Mouse (Mus musculus): Measurements from ENCODE around the gene Klhl32. TPM values are rescaled to one million over a fixed set of nuclear protein-coding genes. Genes with fewer than 3 reads are reported as not detected.

Gene Klhl32
- polyA plus RNA-seq, 1 experiment, result 2.4 TPM

DNA sequence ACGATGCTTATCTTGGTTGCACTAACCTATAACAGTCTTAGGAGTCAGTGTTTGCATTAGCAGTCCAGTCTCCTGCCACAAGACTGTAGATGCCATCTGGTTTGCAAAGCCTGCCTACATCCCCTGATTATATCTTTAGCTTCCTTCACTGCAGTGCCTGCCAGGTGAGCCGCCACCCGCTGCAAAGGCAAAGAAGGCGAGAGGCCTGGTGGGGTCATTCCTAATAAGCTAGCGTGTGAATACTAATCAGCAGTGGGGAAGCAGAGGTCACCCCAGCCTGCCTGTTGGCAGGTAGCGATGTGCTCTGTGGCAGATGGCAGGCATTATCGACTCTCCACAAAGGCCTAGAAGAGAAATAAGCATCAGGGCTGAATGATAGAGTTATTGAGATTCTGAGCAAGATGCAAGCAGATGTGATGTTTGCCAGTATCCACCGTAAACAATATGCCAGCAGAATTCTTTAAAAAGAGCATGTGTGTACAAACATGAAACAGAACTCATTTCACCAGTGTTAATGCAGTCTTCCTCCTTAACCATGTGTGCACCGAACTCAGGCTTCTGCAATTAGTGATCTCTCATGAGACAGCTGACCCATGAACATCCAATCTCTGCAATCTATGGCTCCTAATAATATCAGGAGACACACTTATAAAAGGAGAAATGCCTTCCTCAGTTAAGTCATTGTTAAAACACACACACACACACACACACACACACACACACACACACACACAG lies 219.6 kb downstream of the Klhl32 start:
- no peak for DNase-seq (ENCODE audit: low spot score)

DNA sequence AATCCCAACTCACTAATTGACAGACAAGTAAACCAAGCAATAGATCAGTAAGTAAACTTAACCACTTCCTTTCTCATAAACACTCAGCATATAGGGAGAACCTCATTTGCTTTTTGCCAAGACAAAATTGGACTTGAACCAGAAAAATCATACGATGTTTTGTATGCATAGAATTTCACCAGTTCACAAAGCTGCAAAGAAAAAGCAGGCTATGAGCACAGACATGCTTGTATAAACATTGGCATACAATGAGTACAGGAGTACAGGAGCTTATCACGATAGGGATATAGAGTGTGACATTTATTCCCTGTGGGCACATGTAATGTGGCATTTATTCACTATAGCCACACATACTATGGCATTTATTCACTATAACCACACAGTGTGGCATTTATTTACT lies 220.5 kb downstream of the Klhl32 start:
- no peak for DNase-seq (ENCODE audit: low spot score)

DNA sequence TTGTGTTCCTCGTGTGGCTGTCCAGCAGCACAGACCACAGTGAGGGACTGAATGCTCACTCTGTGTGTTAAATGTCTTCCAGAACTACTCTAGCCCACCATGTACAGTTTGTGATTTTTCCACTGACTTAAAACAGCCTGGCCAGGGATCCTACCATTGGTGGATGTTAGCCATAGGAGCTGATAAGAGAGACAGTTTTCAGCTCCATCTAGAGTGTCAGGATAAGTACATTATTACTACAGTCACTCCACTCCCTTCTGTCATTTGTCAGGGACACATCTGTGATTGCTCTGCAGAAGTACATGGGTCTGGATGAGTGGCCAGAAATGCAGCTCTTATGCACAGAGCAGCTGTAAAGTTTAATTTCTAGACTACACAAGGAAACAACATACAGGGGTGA lies 223.1 kb downstream of the Klhl32 start:
- DNase-seq (ENCODE audit: low spot score), result no peak

DNA sequence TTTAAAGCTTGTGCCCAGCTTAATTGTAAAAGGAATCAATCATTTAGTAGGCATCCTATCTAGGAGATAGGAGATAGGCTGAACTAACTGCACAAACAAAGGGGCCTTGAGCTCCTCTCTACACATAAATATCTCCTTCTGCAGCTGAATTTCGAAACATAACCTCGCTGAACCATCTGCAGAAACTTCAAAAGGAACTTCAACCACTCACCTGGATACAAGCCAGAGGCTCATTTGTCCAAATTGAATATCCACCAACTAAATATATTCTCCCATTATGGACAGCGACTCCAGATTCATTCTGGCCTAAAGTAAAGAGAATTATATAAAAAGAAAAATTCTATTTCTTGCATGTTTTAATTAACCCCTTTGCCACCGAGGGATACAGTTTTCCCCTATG lies 224.2 kb downstream of the Klhl32 start:
- DNase-seq (ENCODE audit: low spot score), result no peak

DNA sequence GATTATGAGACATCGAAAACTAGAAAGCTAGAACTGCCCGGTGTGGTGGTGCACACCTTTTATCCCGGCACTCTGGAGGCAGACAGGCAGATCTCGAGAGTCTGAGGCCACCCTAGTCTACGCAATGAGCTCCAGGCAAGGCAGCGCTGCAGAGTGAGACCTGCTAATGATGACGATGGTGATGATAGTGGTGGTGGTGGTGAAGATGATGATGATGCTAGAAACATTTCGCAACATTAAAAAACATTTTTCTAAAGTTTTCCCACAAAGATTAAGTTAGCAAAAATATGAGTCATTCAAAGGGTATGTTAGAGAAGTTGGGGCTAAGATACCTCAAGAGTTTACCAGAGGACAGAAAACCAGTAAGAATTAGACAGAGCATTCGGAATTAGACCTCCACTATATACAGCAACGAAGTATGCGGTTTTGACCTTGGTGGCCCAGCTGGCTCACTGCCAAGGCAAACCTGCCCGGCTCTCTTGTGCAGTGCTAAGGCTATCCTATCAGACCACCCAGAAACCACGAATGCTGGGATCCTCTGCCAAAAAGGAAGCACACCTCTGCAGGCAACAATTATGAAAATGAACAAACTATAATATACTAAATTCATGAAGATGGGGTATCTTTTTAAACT lies 224.9 kb downstream of the Klhl32 start:
- no peak for DNase-seq (ENCODE audit: low spot score)

DNA sequence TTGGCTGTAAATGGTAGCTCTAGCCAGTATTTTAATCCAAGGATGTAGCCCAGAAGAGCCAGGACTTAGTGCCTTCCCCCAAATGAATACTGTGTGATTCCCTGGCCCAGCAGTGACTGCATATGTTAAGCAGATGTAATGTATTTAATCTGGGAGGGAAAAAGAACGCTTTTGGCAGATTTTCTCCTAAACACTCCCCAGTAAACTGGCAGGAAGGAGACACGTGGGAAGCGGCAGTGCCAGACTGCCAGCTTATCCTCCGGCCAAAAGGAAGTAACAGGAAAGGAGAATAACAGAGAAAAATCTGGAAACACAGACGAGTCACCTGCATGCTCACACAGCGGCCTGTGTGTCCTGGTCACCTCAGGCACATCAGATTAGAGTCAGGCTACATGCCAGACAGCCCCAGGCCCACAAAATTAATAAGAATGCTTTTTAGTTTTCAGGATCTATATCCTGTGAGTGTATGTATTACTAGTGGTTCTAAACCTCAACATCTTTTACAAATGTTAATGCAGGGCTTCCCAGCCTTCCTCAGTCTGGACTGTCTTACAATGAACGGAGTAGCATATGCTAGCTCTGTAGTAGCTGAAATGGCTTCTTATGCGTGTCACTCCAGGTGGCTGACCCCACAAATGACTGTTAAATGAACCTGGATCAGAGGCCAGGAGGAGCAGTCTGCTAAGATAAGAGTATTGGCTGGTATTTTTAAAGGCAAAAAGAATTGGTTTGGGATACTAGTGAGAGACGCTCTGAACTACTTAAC lies 229.3 kb downstream of the Klhl32 start:
- DNase-seq (ENCODE audit: low spot score), result no peak

DNA sequence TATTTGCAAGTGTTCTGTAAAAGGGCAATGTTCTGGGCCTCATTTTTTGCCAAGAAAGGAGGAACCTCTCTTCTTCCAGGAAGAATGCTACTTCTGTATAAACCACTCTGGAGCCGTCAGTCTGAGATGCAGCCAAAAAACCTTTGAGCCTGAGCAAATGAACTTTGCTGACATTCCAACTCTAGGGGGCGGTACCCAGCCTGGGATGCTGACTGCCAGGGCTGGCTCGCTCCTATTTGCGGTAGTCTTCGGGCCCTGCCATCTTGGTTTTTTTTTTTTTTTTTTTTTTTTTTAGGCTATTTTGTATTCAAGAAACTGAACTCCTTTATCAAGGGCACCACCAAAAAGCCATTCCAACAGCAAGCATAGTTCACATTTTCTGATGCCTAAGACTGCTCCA lies 230.5 kb downstream of the Klhl32 start:
- DNase-seq (ENCODE audit: low spot score), result no peak

DNA sequence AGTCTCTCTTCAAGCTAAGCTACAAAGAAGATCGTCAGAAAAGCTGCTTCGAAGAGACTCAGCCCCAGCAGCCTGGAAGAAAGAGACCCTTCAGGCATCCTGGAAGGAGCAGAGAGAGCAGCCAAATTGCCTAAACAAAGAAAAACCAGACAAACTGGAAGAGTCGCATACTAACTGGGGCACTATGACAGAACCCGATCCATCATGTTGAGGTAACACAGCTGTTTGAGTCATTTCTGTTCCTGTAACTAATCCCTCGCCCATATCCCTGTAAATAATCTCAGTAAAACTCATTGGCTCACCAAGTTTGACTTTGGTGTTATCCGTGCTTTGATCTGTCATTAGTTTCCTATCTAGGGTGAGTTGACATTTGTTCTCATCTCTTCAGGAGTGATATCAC lies 230.9 kb downstream of the Klhl32 start:
- DNase-seq (ENCODE audit: low spot score), result no peak

DNA sequence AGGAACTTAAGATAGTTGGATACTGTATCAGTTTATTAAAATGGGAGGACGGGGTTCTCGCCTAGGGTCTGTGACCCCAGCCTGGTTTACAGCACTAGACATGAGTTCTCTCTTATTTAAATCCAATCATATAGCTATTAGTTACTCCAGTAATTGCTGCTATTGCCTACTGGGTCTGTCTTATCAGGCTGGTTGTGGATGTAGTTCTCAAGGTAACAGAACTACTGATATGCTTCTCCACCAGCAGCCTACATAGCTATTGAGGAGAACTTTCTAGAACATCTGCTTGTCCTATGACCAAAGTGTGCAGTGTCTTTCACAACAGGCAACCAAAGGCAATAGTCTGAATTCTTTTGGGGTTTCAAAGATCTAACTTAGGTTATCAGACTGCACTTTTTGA lies 241.4 kb downstream of the Klhl32 start:
- DNase-seq (ENCODE audit: low spot score), result no peak

DNA sequence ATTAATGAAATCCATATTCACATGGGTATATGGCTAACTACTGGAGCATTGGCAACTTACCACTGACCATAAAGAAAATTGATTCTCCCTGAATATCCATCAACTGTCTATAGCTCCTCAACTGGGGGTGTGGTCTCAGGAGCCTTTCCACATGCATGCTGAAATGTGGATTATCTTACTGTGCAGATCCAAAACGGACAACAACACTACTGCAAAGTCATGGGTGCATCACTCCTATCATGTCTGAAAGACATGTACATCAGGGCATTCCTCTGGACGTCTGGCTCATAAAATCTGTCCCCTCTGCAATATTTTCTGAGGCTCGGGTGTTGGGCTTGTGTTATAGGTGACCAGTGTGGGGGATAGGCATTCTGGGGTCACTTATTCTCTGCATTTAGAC lies 241.8 kb downstream of the Klhl32 start:
- no peak for DNase-seq (ENCODE audit: low spot score)

DNA sequence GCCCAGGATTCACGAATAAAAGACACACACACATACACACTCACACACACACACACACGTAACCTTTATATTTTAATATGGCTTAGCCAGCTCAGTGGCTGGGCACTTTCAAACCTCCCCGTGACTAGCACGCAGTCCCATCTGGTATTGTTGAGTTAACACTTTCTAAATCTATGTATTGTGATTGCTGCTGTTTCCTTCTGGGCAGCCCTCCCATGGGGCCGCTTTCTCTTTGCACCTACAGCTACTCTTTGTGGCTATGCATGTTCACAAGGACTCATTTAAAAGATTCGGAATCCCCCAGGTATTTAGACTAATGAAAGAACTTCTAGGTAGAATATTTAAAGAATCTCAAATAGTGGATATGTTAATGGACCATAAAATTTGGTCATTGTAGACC lies 249.2 kb downstream of the Klhl32 start:
- no peak for DNase-seq (ENCODE audit: low spot score)

DNA sequence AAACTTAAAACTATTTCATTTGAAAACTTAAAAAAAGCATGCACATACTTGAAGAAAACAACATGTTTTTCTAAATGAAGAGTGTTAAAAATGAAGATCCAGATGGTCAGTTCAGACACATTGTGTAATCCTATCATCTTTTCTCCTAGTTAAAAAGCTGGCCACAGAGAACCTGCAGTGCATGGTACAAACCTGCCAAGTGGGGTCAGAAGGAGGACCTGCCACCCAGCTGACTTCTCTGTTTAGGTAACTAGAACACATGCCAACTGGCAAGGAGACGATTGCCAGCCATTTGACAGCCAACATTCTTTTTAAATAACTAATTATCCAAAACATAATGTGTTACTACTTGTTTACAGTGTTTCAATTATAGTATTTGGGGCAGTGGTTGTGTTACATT lies 252.3 kb downstream of the Klhl32 start:
- no peak for DNase-seq (ENCODE audit: low spot score)

DNA sequence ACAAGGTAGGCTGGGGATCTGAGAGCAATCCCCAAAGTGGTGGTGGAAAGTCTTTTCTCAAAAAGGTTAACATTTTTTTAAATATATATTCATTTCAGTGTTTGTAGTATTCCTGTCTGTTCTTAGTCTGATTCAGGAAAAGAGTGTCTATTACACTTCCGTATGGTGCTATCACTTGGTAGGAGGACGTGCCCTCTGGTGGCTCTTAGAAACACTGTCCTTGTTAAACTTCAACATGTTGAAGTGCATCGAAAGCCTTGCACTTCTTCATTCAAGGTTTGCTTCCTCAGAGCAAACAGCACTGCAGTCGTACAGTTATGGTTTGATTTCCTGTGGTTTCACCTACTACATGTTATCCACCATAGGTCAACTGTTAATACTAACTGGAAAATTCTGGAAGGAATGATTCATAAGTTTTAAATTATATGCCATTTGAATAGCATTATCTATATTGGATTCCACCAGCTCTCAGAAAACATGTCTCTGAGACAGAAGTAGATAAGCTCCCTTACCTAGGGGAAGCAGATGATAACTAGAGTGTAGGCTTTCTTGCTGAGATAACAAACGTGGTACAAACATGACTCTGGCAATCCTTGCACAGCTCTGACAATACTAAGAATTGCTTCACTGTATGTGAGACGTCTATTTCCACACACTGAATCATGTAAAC lies 253.8 kb downstream of the Klhl32 start:
- DNase-seq (ENCODE audit: low spot score), result no peak

DNA sequence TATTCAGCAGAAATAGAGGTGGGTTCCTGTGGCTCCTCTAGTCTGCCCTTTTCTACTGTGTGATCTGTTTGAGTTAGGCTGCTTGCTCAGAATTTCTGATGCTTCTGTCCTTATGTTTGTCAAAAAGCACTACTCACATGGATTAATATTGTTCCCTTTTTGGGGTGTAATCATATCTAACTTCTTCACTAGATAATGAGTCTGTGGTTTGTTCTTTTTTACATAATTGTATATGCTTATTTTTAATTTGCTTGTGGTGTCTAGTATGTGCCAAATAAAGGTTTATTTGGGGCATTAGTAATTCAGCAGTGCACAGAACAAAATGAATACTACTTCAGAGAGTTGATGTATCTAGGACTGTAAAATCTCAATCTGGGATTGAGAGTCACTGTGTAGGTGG lies 256.1 kb downstream of the Klhl32 start:
- DNase-seq (ENCODE audit: low spot score), result no peak

DNA sequence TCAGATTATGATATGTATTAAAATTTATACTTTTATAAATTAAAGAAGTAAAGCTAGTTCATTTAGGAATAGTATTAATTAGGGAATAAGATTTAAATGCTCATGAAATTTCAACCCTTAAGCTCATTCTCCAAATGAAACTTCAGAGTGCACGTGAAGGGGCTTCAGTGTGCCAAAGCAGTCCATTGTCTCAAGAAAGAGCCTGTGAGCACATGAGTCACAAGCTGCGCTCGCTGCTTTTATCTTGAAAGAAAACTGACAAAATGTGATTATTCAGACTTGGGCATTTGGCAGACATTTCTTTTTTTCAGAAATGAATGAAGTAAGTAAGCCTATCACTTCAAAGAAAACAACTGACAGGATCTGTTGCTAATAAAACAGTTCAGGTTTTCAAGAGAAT lies 266.9 kb downstream of the Klhl32 start:
- DNase-seq (ENCODE audit: low spot score), result no peak

DNA sequence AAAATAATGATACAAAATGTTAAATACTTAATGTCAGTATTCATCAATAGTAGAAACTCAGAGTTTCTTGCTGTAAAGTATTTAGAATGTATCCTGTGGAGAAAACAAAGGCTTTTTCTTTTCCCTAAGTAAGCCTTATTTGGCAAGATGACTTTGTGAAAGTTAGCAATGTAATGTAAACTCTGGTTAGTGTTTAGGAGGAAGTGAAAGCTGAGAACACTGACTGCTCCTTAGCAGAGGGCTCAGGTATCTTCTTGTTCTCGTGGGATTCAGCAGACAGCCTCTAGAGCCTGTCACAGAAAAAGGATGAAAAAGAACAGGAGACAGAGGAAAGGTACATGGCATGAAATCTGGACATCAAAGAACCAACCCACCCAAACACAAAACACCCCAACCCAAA lies 268.6 kb downstream of the Klhl32 start:
- DNase-seq (ENCODE audit: low spot score), result no peak

DNA sequence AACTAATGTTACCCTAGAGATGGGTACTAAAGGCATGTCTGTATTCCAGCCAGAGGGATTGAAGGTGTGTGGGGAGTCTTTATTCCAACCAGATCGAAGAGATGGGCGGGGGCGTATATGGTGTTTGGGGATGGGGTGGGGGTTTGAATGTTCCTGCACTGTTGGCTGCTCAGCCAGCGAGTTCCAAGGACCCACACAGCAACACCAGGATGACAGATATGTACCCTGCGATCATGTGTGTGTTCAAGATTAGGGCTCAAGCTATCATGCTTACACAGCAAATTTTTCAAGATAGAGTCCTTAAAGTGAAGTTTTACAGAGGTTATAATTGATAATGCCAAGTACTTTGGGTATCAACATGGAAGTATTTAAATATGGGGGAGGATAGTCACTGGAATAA lies 273.3 kb downstream of the Klhl32 start:
- DNase-seq (ENCODE audit: low spot score), result no peak

DNA sequence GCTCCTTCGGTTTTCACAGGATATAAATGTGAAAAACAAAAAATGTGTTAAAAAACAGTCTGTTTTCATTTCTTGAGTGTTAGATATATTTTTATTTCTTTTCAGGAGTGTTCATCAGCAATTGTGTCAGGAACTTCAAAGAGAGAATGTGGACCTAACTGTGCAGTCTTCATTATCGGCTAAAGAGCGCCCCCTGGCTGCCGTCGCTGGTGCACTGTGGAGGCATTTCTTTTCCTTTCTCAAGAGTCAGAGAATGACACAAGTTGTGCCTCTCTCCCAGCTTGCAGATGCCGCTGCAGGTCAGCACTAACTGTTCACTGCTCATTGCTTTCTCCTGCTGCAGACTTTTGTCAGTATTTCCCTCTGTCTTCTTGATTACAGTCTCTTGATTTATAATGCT lies 276.6 kb downstream of the Klhl32 start:
- DNase-seq (ENCODE audit: low spot score), result peak; percentile 59

DNA sequence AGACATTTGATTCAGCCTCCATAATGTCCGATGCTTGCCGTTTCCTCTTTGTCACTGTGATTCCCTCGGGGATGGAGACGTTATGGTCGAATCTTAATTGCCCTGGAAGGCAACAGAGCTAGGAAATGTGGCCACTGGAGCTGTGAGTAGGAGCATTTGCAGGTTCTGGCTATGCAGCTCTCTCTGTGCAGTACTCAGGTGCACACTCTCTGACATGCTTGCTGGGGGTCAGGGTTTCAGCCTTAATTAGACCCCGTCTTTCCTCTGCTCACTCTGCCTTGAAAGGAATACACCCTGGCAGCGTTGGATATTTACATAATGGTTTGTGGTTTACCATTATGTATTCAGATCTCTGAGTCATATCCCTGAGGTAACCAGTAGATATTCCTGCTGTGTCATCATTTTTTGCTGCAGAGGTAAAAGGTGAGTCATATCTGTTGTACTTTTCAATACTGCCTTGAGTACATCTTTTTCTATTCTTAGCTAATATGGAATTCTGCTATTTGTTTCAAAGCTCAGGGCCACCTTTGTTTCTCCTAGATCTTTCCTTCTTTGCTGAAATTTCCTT lies 281.9 kb downstream of the Klhl32 start:
- no peak for DNase-seq (ENCODE audit: low spot score)

DNA sequence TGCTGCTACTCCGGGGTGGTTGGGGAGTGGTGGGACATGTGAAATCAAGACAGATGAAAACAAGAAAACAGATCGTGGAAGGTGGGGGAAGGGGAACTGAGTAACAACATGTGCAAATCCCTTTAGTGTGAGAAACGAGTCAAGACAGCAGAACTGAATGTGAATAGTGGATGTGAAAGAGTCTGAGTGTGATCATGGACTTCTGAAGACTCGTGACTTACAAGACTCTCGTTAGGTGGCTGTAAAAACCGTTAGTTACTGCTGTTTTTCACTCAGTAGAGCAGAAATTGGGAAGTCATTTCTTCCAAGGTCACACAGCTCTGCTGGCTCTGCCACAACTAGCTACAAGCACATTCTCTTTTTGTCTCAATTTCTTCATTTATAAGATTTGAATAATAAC lies 282.9 kb downstream of the Klhl32 start:
- DNase-seq (ENCODE audit: low spot score), result no peak

All from urinary bladder, adult 2 months (tissue).